Mouse (Mus musculus) myocyte (in vitro differentiated cells): ENCODE results near the gene Ifna6. TPM values are rescaled to one million over a fixed set of nuclear protein-coding genes. Genes with fewer than 3 reads are reported as not detected.

Experiments used
- H3K27me3 ChIP-seq: one replicate; pipeline ENCODE4 v1.6.1; 2011; ENCODE audit not compliant: control insufficient read depth, insufficient read depth, insufficient read length
- H3K36me3 ChIP-seq: one replicate; pipeline ENCODE4 v1.6.1; 2011; ENCODE audit not compliant: control insufficient read depth, insufficient read depth
- H3K4me2 ChIP-seq: one replicate; pipeline ENCODE4 v1.6.1; 2011; ENCODE audit warnings: low read depth, control low read depth
- H3K4me3 ChIP-seq: one replicate; pipeline ENCODE4 v1.5.1; 2011; ENCODE audit warnings: mild to moderate bottlenecking, control low read depth, moderate library complexity
- H3K79me2 ChIP-seq: one replicate; pipeline ENCODE4 v1.6.1; 2011; ENCODE audit not compliant: control insufficient read depth, insufficient read depth
- H3ac ChIP-seq: one replicate; pipeline ENCODE4 v1.6.1; 2011; ENCODE audit not compliant: control insufficient read depth, insufficient read length
- CEBPB ChIP-seq: IDR thresholded peaks from 2 replicates; pipeline ENCODE4 v1.6.1; 2011; ENCODE audit warnings: mild to moderate bottlenecking, moderate library complexity; ENCODE audit not compliant: poor library complexity, insufficient read depth, severe bottlenecking
- E2F4 ChIP-seq: IDR thresholded peaks from one replicate; pipeline ENCODE4 v1.6.1; 2011; ENCODE audit warnings: mild to moderate bottlenecking, control low read depth, moderate library complexity; ENCODE audit not compliant: insufficient read depth
- MAX ChIP-seq: IDR thresholded peaks from one replicate; pipeline ENCODE4 v1.6.1; 2011; ENCODE audit warnings: low read depth, mild to moderate bottlenecking, control low read depth
- MYOD1 ChIP-seq, 3 experiments: IDR thresholded peaks; one replicate each; pipeline ENCODE4 v1.6.1; 2011; ENCODE audit warnings: control low read depth in 2 of 3, low read depth in 2 of 3, mild to moderate bottlenecking in 2 of 3, moderate library complexity in 1 of 3; ENCODE audit not compliant: insufficient read length in 2 of 3, control insufficient read depth in 1 of 3
- MYOG ChIP-seq, 3 experiments: IDR thresholded peaks; one replicate each; pipeline ENCODE4 v1.6.1; 2011; ENCODE audit warnings: control low read depth in 2 of 3, low read depth in 2 of 3, mild to moderate bottlenecking in 2 of 3; ENCODE audit not compliant: insufficient read length in 2 of 3, control insufficient read depth in 1 of 3, insufficient read depth in 1 of 3
- POLR2A ChIP-seq: IDR thresholded peaks from one replicate; pipeline ENCODE4 v1.6.1; 2011; ENCODE audit warnings: low read depth, mild to moderate bottlenecking, control low read depth, moderate library complexity; ENCODE audit not compliant: insufficient read length
- POLR2AphosphoS2 ChIP-seq: IDR thresholded peaks from one replicate; pipeline ENCODE4 v1.6.1; 2011; ENCODE audit warnings: low read depth, control low read depth; ENCODE audit not compliant: insufficient read length
- REST ChIP-seq: IDR thresholded peaks from one replicate; pipeline ENCODE4 v1.6.1; 2011; ENCODE audit warnings: mild to moderate bottlenecking, control low read depth, moderate library complexity; ENCODE audit not compliant: insufficient read depth, insufficient read length
- SRF ChIP-seq: IDR thresholded peaks from one replicate; pipeline ENCODE4 v1.6.1; 2011; ENCODE audit warnings: low read depth; ENCODE audit not compliant: control insufficient read depth, insufficient read length
- TCF12 ChIP-seq: IDR thresholded peaks from one replicate; pipeline ENCODE4 v1.6.1; 2011; ENCODE audit warnings: mild to moderate bottlenecking, control low read depth; ENCODE audit not compliant: poor library complexity, insufficient read depth, severe bottlenecking
- TCF3 ChIP-seq: IDR thresholded peaks from one replicate; pipeline ENCODE4 v1.6.1; 2011; ENCODE audit warnings: low read depth, control low read depth; ENCODE audit not compliant: insufficient read length
- USF1 ChIP-seq: IDR thresholded peaks from one replicate; pipeline ENCODE4 v1.6.1; 2011; ENCODE audit warnings: low read depth, mild to moderate bottlenecking, control low read depth, moderate library complexity
- polyA plus RNA-seq: library from polyadenylated mRNA; unstranded; fragments of >200 nt; fragmentation: generic; extraction: Trizol; gene quantifications from one replicate; pipeline ENCODE4 v1.2.1, GENCODE M21; 2012; ENCODE audit warnings: missing spikeins

Gene Ifna6
- polyA plus RNA-seq, 1 experiment: not detected

DNA sequence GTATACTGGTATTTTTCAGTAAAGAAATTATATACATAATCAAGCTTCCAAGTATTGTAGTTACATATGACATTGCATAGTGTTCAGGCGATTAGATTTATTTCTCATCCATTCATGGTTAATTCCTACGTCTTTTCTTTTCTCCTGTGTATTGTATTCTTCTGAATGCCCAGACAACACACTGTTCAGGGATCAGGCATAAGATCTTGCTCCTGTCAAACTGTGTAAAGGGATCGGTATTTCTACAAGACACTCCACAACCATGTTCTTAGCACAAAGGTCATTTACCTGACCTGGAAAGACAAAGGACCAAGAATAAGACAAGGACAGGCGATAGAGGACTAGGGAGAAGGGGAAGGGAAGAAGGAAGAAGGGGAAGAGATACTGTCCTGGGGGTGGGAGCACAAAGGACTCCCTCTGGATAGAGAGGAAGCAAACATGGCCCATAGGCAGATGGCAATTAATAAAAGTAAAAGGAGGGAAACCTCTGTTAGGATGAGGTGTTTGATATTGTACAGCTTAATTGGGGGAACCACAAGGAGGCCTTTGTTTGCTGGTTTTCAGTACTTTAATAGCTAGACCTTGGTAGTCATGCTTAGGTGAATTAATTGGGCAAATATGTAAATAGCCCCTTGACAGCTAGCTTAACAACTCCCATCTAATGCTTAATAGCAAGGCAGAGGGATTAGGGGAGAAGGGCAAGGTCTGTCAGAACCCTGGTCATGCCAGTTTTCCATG, 24.0 kb downstream of the Ifna6 start:
- H3K36me3 ChIP-seq: no peaks in the 10 kb centered on the region
- TF ChIP-seq SRF (no peak), REST (no peak), USF1 (no peak)
- H3K4me3 ChIP-seq: no peak overlapping the region
- peaks cover 18% of the 10 kb centered on the region for H3K27me3 ChIP-seq
- H3K79me2 ChIP-seq: no peaks in the 10 kb centered on the region
- no peak overlapping the region for H3ac ChIP-seq
- H3K4me2 ChIP-seq: no peak overlapping the region

DNA sequence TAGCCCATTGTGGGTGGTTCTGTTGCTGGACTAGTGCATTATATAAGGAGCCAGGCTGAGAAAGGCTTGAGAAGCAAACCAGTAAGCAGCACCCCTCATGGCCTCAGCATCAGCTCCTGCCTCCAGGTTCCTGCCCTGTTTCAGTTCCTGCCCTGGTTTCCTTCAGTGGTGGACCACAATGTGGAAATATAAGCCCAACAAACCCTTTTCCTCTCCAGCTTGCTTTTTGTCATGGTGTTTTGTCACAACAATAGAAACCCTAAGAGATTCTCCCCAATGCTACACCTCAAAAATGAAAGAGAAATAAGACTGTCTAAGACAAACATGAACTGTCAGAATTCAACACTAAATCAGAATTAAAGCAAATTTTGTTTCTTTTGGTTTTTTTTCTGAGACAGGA, 32.0 kb downstream of the Ifna6 start:
- TF ChIP-seq REST (no peak), MYOD1 (IDR thresholded peaks at IDR 0.05; ENCODE audit: control insufficient read depth in 1 of 3, insufficient read length in 2 of 3, low read depth in 2 of 3) (no peak), MAX (no peak), POLR2AphosphoS2 (no peak), SRF (no peak)
- Histone ChIP-seq H3K4me2 (no peak overlapping the region), H3ac (no peak overlapping the region), H3K4me3 (no peak overlapping the region), H3K27me3 (peaks cover 30% of the 10 kb centered on the region), H3K36me3 (no peaks in the 10 kb centered on the region), H3K79me2 (no peaks in the 10 kb centered on the region)

DNA sequence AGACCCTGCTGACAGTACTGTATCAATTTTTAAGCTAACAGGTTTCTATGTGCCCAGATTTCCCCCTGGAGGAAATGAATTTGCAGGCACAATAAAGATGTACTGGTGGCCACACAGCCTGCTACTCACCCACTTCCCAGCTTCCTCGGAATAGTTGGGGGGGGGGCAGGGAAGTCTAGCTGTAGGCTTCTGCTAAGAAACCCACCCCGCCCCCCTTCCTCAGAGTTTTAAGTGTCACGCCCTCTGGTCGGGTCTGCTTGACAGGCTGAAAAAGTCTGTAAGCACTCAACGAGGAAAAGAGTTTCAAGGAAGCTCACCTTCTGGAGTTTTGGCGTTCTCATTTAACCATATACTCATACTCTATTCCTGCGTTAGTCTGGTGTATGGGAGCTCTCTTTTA, 36.1 kb downstream of the Ifna6 start:
- Histone ChIP-seq H3K4me2 (no peak overlapping the region), H3K79me2 (no peaks in the 10 kb centered on the region), H3ac (no peak overlapping the region), H3K4me3 (no peak overlapping the region), H3K27me3 (peaks cover 22% of the 10 kb centered on the region), H3K36me3 (no peaks in the 10 kb centered on the region)
- TF ChIP-seq REST (no peak), POLR2A (no peak), MYOG (IDR thresholded peaks at IDR 0.05; ENCODE audit: control insufficient read depth in 1 of 3, insufficient read depth in 1 of 3, insufficient read length in 2 of 3, low read depth in 2 of 3) (no peak), CEBPB (no peak), SRF (no peak), USF1 (no peak), E2F4 (no peak), POLR2AphosphoS2 (no peak), TCF12 (no peak), TCF3 (no peak), MYOD1 (IDR thresholded peaks at IDR 0.05; ENCODE audit: control insufficient read depth in 1 of 3, insufficient read length in 2 of 3, low read depth in 2 of 3) (no peak), MAX (no peak)

DNA sequence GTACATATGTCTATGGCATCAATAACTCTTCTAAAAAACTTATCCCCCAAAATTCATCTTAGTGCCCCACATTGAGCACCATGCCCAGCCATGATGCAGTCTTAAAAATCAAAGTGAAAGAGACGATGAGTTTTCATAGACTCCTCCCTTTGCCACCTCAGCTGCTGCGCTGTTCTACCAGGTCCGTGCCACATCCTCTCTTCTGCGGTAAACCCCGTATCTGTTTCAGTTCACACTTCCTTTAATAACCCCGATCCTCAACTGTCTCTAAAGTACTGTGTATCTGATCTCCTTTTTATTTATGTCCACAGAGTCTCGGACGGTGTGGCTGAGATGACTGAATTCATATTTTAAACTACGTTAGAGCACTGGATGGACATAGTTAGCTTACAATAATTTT, 37.4 kb downstream of the Ifna6 start:
- peaks cover 22% of the 10 kb centered on the region for H3K27me3 ChIP-seq
- TF ChIP-seq SRF (no peak), POLR2AphosphoS2 (no peak), USF1 (no peak), REST (no peak), TCF3 (no peak), MYOG (IDR thresholded peaks at IDR 0.05; ENCODE audit: control insufficient read depth in 1 of 3, insufficient read depth in 1 of 3, insufficient read length in 2 of 3, low read depth in 2 of 3) (no peak), MAX (no peak), TCF12 (no peak), E2F4 (no peak), POLR2A (no peak), MYOD1 (IDR thresholded peaks at IDR 0.05; ENCODE audit: control insufficient read depth in 1 of 3, insufficient read length in 2 of 3, low read depth in 2 of 3) (no peak), CEBPB (no peak)
- no peaks in the 10 kb centered on the region for H3K36me3 ChIP-seq
- no peak overlapping the region for H3K4me2 ChIP-seq
- H3ac ChIP-seq: no peak overlapping the region
- no peaks in the 10 kb centered on the region for H3K79me2 ChIP-seq
- H3K4me3 ChIP-seq: no peak overlapping the region

DNA sequence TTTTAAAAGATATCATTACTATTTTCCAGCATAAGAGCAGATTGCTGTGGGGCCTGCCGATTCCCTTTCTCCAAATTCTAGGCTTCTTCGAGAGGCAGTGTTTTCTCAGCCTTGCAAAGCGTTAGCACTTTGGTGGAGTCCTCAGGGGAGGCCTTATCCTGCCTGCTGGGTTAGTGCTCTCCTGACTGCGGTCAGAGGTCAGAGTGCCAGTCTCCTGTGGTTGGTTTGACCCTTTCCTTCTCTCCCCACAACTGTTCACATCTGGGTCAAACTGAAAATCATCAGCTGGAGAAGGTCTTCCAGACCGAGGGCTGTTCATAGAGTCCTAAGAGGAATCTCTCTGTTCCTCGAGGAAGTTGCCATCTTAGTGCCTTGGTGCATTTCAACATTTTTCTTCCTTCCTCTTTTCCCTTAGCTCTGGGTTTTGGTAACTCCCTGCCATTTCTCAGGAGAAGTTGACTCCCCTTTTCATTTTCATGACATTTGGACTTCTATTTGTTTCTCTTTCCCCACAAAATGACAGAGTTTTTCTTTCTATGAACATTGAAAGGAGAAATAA, 37.9 kb downstream of the Ifna6 start:
- TF ChIP-seq TCF3: no peak
- no peak for TF ChIP-seq POLR2A
- no peak for TF ChIP-seq CEBPB
- no peak for TF ChIP-seq MYOD1 (IDR thresholded peaks at IDR 0.05; ENCODE audit: control insufficient read depth in 1 of 3, insufficient read length in 2 of 3, low read depth in 2 of 3)
- no peak for TF ChIP-seq REST
- no peak for TF ChIP-seq MAX
- no peak for TF ChIP-seq E2F4
- no peak for TF ChIP-seq USF1
- no peak for TF ChIP-seq MYOG (IDR thresholded peaks at IDR 0.05; ENCODE audit: control insufficient read depth in 1 of 3, insufficient read depth in 1 of 3, insufficient read length in 2 of 3, low read depth in 2 of 3)
- TF ChIP-seq POLR2AphosphoS2: no peak
- TF ChIP-seq SRF: no peak
- TF ChIP-seq TCF12: no peak
- no peak overlapping the region for H3K4me3 ChIP-seq
- H3K27me3 ChIP-seq: peaks cover 22% of the 10 kb centered on the region
- no peaks in the 10 kb centered on the region for H3K79me2 ChIP-seq
- no peak overlapping the region for H3K4me2 ChIP-seq
- H3ac ChIP-seq: no peak overlapping the region
- H3K36me3 ChIP-seq: no peaks in the 10 kb centered on the region
